Mouse (Mus musculus): ENCODE data around the gene Arhgap17.

DNA sequence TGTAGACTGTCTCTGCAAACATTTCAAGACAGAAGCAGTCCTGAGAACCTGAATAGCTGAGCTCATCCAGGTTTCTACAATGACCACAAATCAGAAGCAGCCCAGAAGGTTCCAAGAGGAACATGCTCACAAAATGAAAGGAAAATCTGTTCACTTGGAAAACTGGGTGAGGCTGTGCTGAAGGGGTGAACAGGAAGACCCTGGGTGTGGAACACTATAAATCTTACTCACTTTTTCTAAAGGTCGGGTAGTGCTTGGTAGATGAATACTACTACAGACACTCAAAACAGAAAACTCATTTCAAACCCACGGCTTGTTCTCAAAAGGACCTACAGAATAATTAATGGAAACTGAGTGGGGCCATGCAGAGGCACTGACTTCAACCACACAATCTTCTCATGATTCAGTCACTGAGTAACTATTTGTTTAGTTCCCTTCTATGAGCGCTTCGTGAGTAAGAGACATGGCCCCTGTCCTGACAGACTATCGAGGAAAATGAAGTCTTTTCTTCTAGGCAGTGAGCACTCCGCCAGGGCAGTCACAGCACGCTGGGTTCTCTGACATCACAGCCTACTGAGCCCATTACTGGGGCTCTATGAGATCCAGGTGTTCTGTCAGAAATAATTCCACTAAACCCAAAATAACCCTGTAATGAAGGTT is 23.0 kb downstream of the Arhgap17 start:
- TF ChIP-seq CTCF (IDR thresholded peaks at IDR 0.05; ENCODE audit: low read depth, low read length) (no peak), GATA1 (IDR thresholded peaks at IDR 0.05; ENCODE audit: borderline replicate concordance, low read length) (no peak), POLR2AphosphoS5 (IDR thresholded peaks at IDR 0.05; ENCODE audit: insufficient replicate concordance, low read depth, low read length) (no peak), TAL1 (conservative IDR thresholded peaks at IDR 0.05; ENCODE audit: low read depth, low read length) (no peak)
